Mouse (Mus musculus): ENCODE measurements around the gene B3glct. TPM values are rescaled to one million over a fixed set of nuclear protein-coding genes. Genes with fewer than 3 reads are reported as not detected.

The B3glct gene
- polyA plus RNA-seq, 1 experiment: 4.6 TPM

DNA sequence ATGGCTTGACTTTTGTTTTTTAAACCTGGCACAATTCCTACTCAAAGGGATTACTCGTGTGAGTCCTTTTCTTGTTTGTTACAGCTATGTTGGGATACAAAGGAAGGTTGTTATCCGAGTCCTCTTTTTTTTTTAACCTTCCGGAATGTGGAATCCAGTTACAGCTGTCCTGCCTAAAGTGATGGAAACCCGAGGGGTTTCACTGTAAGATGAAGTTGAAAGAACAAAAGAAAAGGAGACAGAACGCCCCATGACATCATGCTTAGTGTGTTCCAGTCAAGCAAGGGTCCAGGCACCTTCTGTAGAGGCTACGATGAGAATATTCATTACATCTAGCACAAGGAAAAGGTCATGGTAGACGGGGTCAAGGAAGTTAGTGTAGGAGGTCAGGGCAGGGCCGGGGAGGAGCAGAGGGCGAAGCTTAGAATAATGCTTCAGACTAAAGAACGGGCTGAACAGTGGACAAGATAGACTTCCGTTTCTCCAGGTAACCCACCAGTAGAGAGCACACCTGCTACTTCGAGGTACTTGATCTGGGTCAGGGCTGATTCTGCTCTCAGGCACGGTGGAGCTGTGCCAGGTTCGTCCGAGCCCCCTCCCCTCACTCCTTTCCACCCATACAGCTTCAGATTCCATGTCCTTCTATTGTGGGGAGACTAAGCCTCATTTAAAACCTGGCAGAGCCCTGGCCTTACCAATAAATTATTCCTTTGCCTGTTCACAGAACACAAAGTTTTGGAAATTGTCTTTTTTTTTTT lies 37.7 kb downstream of the B3glct start:
- no peak overlapping the region for H3K4me2 ChIP-seq (ENCODE audit: low read depth)
- TF ChIP-seq E2F4 (IDR thresholded peaks at IDR 0.05; ENCODE audit: insufficient read depth) (no peak), REST (IDR thresholded peaks at IDR 0.05; ENCODE audit: insufficient read depth, insufficient read length) (no peak), USF1 (IDR thresholded peaks at IDR 0.05; ENCODE audit: low read depth) (no peak), SRF (IDR thresholded peaks at IDR 0.05; ENCODE audit: control insufficient read depth, insufficient read length, low read depth) (no peak)

DNA sequence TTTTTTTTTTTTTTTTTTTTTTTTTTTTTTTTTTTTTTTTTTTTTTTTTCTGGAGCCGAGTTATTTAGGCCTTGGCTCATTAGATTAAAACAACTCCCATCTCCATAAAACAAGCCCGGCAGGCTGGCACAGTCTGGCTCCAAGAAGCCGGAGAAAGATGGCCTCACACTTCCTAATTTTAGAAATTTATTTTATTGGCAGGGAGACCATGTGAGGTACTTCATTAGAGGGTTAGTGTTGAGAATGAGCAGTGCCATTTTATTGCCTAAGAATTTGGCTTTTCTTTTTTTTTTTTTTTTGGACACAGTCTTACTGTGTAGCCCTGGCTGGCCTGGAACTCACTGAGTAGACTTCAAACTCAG lies 38.3 kb downstream of the B3glct start:
- Histone ChIP-seq H3K4me2 (ENCODE audit: low read depth) (no peak overlapping the region), H3K36me3 (ENCODE audit: control insufficient read depth, insufficient read depth) (no peaks in the 10 kb centered on the region), H3ac (ENCODE audit: control insufficient read depth, insufficient read length) (no peak overlapping the region), H3K27me3 (ENCODE audit: control insufficient read depth, insufficient read depth, insufficient read length) (no peaks in the 10 kb centered on the region), H3K4me3 (no peak overlapping the region), H3K79me2 (ENCODE audit: control insufficient read depth, insufficient read depth) (no peaks in the 10 kb centered on the region)
- TF ChIP-seq TCF3 (IDR thresholded peaks at IDR 0.05; ENCODE audit: insufficient read length, low read depth) (no peak), TCF12 (IDR thresholded peaks at IDR 0.05; ENCODE audit: insufficient read depth, poor library complexity, severe bottlenecking) (no peak), MAX (IDR thresholded peaks at IDR 0.05; ENCODE audit: low read depth) (no peak), POLR2A (IDR thresholded peaks at IDR 0.05; ENCODE audit: insufficient read length, low read depth) (no peak), MYOD1 (IDR thresholded peaks at IDR 0.05; ENCODE audit: control insufficient read depth in 1 of 3, insufficient read length in 2 of 3, low read depth in 2 of 3) (no peak), REST (IDR thresholded peaks at IDR 0.05; ENCODE audit: insufficient read depth, insufficient read length) (no peak), POLR2AphosphoS2 (IDR thresholded peaks at IDR 0.05; ENCODE audit: insufficient read length, low read depth) (no peak), MYOG (IDR thresholded peaks at IDR 0.05; ENCODE audit: control insufficient read depth in 1 of 3, insufficient read depth in 1 of 3, insufficient read length in 2 of 3, low read depth in 2 of 3) (no peak), USF1 (IDR thresholded peaks at IDR 0.05; ENCODE audit: low read depth) (no peak), E2F4 (IDR thresholded peaks at IDR 0.05; ENCODE audit: insufficient read depth) (no peak), CEBPB (IDR thresholded peaks at IDR 0.05; ENCODE audit: insufficient read depth, poor library complexity, severe bottlenecking) (no peak), SRF (IDR thresholded peaks at IDR 0.05; ENCODE audit: control insufficient read depth, insufficient read length, low read depth) (no peak)

More for the DNA sequence above, 37.7 kb downstream of the B3glct start:
- no peaks in the 10 kb centered on the region for H3K27me3 ChIP-seq (ENCODE audit: control insufficient read depth, insufficient read depth, insufficient read length)
- H3ac ChIP-seq (ENCODE audit: control insufficient read depth, insufficient read length): no peak overlapping the region
- no peak overlapping the region for H3K4me3 ChIP-seq
- no peaks in the 10 kb centered on the region for H3K36me3 ChIP-seq (ENCODE audit: control insufficient read depth, insufficient read depth)
- no peaks in the 10 kb centered on the region for H3K79me2 ChIP-seq (ENCODE audit: control insufficient read depth, insufficient read depth)

DNA sequence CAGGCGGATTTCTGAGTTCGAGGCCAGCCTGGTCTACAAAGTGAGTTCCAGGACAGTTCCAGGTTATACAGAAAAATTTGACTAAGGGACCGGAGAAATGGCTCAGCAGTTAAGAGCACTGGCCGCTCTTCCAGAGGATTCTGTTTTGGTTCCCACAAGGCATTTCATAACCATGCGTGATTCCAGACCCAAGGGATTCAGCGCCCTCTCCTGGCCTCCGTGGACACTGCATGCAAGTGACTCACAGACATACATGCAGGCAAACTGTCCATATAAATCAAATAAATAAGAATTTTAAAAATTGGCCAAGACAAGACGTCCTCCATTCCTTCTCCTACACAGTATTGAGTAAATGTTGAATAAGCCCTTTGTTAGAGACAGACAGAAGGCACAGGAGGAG lies 53.7 kb downstream of the B3glct start:
- H3K4me3 ChIP-seq: no peak overlapping the region
- no peaks in the 10 kb centered on the region for H3K79me2 ChIP-seq (ENCODE audit: control insufficient read depth, insufficient read depth)
- H3K27me3 ChIP-seq (ENCODE audit: control insufficient read depth, insufficient read depth, insufficient read length): no peaks in the 10 kb centered on the region
- H3ac ChIP-seq (ENCODE audit: control insufficient read depth, insufficient read length): no peak overlapping the region
- TF ChIP-seq MYOG (IDR thresholded peaks at IDR 0.05; ENCODE audit: control insufficient read depth in 1 of 3, insufficient read depth in 1 of 3, insufficient read length in 2 of 3, low read depth in 2 of 3): no peak
- TF ChIP-seq USF1 (IDR thresholded peaks at IDR 0.05; ENCODE audit: low read depth): no peak
- TF ChIP-seq MYOD1 (IDR thresholded peaks at IDR 0.05; ENCODE audit: control insufficient read depth in 1 of 3, insufficient read length in 2 of 3, low read depth in 2 of 3): no peak
- TF ChIP-seq SRF (IDR thresholded peaks at IDR 0.05; ENCODE audit: control insufficient read depth, insufficient read length, low read depth): no peak
- TF ChIP-seq MAX (IDR thresholded peaks at IDR 0.05; ENCODE audit: low read depth): no peak
- no peak for TF ChIP-seq E2F4 (IDR thresholded peaks at IDR 0.05; ENCODE audit: insufficient read depth)
- no peak for TF ChIP-seq REST (IDR thresholded peaks at IDR 0.05; ENCODE audit: insufficient read depth, insufficient read length)
- no peak for TF ChIP-seq TCF3 (IDR thresholded peaks at IDR 0.05; ENCODE audit: insufficient read length, low read depth)
- no peak for TF ChIP-seq TCF12 (IDR thresholded peaks at IDR 0.05; ENCODE audit: insufficient read depth, poor library complexity, severe bottlenecking)
- no peak for TF ChIP-seq POLR2AphosphoS2 (IDR thresholded peaks at IDR 0.05; ENCODE audit: insufficient read length, low read depth)
- TF ChIP-seq POLR2A (IDR thresholded peaks at IDR 0.05; ENCODE audit: insufficient read length, low read depth): no peak
- TF ChIP-seq CEBPB (IDR thresholded peaks at IDR 0.05; ENCODE audit: insufficient read depth, poor library complexity, severe bottlenecking): no peak
- H3K4me2 ChIP-seq (ENCODE audit: low read depth): no peak overlapping the region
- H3K36me3 ChIP-seq (ENCODE audit: control insufficient read depth, insufficient read depth): no peaks in the 10 kb centered on the region

DNA sequence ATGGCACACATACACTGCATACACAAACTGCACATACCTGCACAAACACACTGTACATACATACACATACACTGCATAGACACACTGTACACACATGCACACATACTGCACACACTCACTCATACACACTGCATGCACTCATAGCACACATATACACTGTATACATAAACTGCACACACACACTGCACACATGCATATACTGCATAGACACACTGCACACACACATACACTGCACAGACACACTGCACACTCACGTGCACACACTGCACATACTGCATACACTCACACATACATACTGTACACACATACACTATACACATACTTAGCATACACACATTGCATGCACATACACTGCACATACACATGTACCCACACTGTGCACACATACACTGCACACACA lies 59.2 kb downstream of the B3glct start:
- no peak for TF ChIP-seq E2F4 (IDR thresholded peaks at IDR 0.05; ENCODE audit: insufficient read depth)
- no peak for TF ChIP-seq TCF12 (IDR thresholded peaks at IDR 0.05; ENCODE audit: insufficient read depth, poor library complexity, severe bottlenecking)
- TF ChIP-seq SRF (IDR thresholded peaks at IDR 0.05; ENCODE audit: control insufficient read depth, insufficient read length, low read depth): no peak
- TF ChIP-seq CEBPB (IDR thresholded peaks at IDR 0.05; ENCODE audit: insufficient read depth, poor library complexity, severe bottlenecking): no peak
- TF ChIP-seq REST (IDR thresholded peaks at IDR 0.05; ENCODE audit: insufficient read depth, insufficient read length): no peak
- TF ChIP-seq POLR2AphosphoS2 (IDR thresholded peaks at IDR 0.05; ENCODE audit: insufficient read length, low read depth): no peak
- TF ChIP-seq MYOD1 (IDR thresholded peaks at IDR 0.05; ENCODE audit: control insufficient read depth in 1 of 3, insufficient read length in 2 of 3, low read depth in 2 of 3): no peak
- TF ChIP-seq MAX (IDR thresholded peaks at IDR 0.05; ENCODE audit: low read depth): no peak
- TF ChIP-seq USF1 (IDR thresholded peaks at IDR 0.05; ENCODE audit: low read depth): no peak
- TF ChIP-seq TCF3 (IDR thresholded peaks at IDR 0.05; ENCODE audit: insufficient read length, low read depth): no peak
- no peak for TF ChIP-seq POLR2A (IDR thresholded peaks at IDR 0.05; ENCODE audit: insufficient read length, low read depth)
- TF ChIP-seq MYOG (IDR thresholded peaks at IDR 0.05; ENCODE audit: control insufficient read depth in 1 of 3, insufficient read depth in 1 of 3, insufficient read length in 2 of 3, low read depth in 2 of 3): no peak
- Histone ChIP-seq H3K27me3 (ENCODE audit: control insufficient read depth, insufficient read depth, insufficient read length) (no peaks in the 10 kb centered on the region), H3ac (ENCODE audit: control insufficient read depth, insufficient read length) (no peak overlapping the region), H3K79me2 (ENCODE audit: control insufficient read depth, insufficient read depth) (no peaks in the 10 kb centered on the region), H3K4me3 (no peak overlapping the region), H3K4me2 (ENCODE audit: low read depth) (no peak overlapping the region), H3K36me3 (ENCODE audit: control insufficient read depth, insufficient read depth) (no peaks in the 10 kb centered on the region)

Data from myocyte (in vitro differentiated cells).